ENCODE assay signal across 1 mouse cellular context in the genomic region with DNA sequence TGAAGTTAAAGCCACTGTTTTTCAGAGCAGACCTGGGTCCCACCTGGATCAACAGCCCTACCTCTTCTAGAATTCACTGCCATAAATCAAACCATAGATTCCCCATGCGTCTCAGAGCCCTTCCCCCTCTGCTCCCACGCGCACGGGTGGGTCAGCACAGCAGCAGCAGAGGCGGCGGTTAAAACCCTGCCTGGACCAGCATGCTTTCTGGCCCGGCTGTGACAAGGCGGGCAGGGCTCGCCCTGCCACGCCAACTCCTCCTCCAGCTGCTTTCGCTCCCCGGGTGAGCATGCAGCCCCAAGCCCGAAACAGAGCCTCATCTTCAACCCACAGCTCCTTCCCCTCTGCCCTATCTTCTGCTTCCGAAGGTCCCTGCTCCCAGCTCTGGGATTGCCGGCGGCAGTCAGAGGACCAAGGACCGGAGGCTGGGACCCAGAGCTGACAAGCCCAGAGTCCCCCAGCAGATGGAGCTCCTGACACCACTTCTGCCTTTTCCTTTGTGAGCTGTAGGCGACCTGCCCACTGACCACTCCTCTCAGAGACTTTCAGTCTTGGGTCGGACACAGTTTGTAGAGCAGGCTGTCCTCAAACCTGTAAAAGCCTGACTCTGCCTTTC.
TF ChIP-seq lines count a peak whose summit lies in the region.

No protein-coding gene starts in this region.

TF ChIP-seq in myocyte, 11 proteins besides CTCF, POLR2A, EP300 and RAD21 (continued from another document):
- TF ChIP-seq POLR2AphosphoS2 (IDR thresholded peaks at IDR 0.05; ENCODE audit: insufficient read length, low read depth) (no peak), E2F4 (IDR thresholded peaks at IDR 0.05; ENCODE audit: insufficient read depth) (no peak), USF1 (IDR thresholded peaks at IDR 0.05; ENCODE audit: low read depth) (no peak)
TF ChIP-seq in myocyte: peak in this region for 0.
